Mouse (Mus musculus) MN1 (cell line): ENCODE data around the gene Sapcd1.
"Not testable (repeated sequence)": the region's sequence is repeated elsewhere in the genome, so short reads cannot be mapped to it uniquely, and the experiment has no call there.

Source experiments
- DNase-seq: peaks from one replicate; pipeline ENCODE4 v3.0.0-alpha.2; 2016; ENCODE audit warnings: low spot score

The Sapcd1 gene

DNA sequence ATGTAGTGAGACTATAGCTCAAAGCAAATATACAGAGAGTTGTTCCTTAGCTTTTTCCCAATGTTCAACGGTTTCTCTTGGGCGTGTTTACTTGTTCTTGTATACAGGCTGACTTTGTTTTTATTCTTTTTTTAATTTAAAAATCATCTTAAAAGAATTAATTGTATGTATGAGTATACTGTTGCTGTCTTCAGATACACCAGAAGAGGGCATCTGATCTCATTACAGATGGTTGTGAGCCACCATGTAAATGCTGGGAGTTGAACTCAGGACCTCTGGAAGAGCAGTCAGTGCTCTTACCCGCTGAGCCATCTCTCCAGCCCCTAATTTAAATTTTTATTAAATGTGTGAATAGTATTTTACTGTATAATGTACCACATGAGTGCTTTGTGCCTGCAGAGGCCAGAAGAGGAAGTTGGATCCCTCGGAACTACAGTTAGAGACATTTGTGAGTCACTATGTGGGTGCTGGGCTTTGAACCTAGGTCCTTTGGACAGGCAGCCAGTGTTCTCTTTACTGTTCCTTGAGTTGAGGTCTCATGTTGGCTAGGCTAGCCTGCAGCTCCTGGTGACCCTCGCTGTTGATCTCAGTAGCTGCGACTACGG lies 20.3 kb downstream of the Sapcd1 start:
- no peak for DNase-seq

DNA sequence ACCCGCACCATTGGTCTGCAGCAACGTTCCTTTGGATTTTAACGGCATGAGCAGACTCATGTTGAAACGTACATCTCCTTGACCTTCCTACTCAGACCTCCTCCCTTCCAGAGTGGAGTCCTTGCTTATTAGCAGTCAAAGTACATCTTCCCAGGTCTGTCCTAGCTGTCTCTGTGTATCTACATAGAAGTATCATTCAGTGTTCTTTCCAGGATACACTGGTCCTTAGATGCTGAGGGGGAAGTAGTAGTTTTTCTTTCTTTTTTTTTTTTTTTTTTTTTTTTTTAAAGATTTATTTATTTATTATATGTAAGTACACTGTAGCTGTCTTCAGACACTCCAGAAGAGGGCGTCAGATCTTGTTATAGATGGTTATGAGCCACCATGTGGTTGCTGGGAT lies 21.9 kb downstream of the Sapcd1 start:
- DNase-seq = not testable (repeated sequence)

DNA sequence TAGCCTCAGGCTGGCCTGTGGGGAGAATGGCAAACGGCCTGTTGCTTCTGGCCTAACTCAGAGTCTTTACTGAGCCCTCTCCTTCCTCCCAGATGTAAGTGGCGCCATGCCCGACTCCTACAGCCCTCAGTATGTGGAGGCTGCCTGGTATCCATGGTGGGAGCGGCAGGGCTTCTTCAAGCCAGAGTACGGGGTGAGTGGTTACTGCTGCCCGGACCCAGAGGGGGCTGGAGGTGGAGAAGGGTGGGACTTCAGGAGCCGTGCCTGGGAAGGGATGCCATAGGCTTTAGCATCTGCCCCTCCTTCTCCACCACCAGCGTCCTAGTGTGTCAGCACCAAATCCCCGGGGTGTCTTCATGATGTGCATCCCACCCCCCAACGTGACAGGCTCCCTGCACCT lies 22.7 kb downstream of the Sapcd1 start:
- DNase-seq = no peak

DNA sequence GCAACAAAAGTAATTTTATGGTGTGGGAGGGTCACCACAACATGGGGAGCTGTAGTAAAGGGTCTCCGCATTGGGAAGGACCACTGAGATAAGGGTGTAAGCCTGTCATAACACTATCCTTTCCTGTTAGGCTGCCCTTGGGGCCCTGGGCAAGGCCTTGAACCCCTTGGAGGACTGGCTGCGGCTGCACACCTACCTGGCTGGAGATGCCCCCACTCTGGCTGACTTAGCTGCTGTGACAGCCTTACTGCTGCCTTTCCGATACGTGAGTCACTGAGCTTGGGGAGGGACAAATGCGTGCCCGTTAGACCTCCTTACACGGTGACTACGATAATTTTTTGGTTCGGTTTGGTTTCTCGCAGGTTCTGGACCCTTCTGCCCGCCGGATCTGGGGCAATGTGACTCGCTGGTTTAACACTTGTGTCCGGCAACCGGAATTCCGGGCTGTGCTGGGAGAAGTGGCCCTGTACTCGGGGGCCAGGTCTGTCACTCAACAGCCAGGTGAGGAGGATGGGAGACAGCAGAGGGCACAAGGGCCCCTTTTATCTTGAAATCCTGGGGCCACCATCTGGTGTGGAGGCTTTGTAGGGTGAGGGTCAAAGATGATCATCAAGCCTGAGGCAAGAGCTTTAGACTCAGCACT lies 23.6 kb downstream of the Sapcd1 start:
- no peak for DNase-seq

DNA sequence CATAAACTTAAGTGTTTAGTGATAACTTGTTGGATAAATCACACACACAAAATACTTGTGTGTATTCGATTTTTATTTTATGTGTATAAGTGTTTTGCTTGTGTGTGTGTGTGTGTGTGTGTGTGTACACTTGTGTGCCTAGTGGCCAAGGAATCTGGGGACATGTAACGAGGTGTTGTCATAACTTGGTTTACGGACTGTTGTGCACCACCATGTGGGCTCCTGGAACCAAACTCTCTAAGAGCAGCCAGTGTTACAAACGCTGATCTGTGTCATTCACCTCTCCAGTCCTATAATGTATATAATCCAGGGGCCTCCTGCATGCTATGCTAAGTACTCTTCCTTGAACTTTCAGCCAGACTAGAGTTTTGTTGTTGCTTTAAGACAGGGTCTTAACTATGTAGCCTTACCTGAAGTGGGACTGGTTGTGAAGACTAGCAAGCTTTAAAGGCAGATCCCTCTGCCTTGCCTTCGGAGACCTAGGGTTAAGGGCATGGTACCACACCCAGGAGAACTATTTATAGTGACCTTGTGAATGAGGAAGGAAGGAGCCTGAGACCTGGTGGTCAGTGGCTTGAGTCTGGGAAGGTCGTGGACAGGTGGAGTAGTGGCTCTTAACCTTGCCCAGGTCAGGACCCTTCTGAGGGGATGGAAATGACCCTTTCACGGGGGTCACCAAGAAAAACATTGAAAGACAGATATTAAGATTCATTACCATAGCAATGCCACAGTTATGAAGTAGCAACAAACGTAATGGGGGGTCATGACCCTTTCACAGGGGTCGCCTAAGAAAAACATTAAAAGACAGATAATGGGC lies 24.6 kb downstream of the Sapcd1 start:
- no peak for DNase-seq

DNA sequence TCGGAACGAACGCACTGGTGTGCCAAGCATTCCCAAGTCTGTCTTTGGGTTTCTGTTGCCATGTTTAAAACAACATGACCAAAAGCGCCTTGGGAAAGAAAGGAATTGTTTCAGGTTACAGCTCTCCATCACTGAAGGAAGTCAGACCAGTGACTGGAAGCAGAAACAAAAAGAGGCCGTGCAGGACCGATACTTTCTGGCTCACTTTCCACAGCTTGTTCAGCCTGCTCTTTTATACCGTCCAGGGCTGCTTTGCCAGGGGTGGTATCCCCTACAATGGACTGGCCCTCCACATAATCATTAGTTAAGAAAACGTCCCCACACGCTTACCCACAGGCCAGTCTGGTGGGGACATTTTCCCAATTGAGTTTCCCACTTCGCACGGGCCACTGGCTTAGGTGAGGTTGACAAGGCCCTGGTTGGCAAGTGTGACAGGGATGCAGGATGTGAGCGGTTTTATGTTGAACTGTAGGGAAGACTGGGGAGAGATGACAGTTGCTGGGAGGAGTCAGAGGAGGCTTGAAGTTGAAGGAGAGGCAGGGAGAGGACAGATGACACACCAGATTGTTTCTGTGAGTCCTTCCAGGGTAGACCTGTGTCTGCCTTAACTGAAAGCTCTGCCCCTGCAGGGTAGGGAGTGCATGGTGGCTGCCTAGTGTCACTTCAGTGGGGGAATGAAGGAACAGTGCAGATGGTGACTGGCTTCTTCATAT lies 25.5 kb downstream of the Sapcd1 start:
- peak; percentile 47 for DNase-seq

DNA sequence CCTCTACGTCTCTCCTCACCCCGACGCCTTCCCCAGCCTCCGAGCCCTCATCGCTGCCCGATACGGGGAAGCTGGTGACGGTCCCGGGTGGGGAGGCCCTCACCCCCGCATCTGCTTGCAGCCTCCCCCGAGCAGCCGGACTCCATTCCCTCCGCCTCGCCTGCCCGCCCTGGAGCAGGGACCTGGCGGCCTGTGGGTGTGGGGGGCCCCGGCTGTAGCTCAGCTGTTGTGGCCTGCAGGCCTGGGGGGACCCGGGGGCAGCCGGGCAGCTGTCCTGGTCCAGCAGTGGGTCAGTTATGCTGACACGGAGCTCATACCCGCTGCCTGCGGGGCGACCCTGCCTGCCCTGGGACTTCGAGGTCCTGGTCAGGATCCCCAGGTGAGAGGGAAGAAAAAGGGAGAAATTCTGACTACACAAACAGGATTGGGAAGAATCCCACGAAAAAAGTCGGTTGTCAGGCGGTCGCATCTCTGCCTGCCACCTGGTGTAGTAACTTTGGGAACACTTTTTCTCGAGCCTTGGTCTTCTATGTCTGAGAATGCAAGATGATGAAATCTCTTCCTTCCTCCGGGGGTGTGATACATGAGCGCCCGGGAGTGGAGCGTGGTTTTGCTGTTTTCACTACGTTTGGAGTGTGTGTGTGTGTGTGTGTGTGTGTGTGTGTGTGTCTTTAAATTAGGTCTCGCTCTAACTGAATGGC lies 26.2 kb downstream of the Sapcd1 start:
- DNase-seq = peak; percentile 55

DNA sequence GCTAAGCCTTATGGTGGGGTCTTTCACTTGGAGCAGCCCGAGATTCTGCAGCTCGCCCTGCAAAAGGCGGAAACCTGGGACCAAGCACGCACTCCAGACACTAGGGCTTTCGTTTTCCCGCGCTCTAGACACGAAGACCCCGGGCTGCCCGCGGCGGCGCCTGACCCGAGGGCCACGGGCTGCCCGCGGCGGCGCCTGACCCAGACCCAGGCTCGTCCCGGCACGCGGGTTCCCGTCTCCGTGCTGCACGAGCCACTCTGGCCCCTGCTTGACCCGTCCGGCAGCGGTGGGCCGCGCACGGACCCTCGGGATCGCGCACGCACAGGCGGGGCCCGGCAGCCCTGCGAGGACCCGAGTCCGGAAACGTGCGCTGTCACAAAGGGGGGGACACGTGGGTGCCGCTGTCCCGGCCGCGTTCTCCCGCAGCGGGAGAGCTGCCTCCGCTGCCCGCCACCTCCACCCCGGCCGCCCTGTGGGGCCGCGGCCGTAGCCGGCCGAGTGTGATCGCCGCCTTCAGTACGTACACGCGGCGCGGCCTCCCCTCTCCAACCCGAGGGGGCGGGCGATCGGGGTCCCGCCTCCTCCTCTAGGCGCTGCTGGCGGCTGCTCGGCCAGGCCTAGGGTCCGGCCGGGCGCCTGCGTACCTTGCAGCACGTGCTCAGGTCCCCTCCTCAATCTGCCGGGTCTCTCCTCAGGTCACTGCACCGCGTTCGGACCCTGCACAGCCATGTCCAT lies 26.9 kb downstream of the Sapcd1 start, which contains the start of gene Vars:
Gene Vars (plus strand): TSS at position 271 of the 735 bp plus-strand sequence.
- DNase-seq = peak; percentile 94

DNA sequence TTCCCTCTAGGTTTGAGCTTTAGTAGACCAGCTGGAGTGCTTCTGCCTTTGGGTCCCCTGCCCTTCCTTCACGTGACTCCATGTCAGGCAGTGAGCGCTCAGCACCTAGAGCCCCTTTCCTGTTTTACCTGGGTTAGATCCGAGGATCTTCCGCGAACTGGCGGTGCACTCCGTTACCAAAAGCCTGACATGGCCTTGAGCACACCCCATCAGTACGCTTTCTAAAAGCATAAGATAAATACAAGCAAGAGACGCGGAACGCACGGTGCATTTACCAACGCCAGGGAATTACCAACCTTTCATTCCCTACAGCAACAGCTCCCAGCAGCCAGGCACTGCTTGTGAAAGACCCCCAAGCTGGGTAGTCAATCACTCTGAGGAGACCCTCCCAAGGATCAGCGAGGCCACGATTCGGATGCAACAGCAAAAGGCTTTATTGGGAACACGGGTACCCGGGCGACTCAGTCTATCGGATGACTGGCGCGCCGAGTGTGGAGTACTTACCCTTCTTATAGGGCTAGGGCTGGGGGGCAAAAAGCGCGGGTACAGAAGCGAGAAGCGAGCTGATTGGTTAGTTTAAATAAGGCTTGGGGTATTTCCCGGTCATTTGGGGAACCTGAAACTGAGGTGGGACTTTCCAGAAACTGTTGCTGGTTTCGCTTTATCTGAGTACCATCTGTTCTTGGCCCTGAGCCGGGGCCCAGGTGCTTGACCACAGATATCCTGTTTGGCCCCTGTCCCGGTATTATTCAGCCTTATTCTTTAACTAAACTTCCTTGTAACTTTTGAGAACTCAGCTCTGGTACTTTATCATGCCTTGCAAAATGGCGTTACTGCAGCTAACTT lies 27.7 kb downstream of the Sapcd1 start:
- not testable (repeated sequence) for DNase-seq

DNA sequence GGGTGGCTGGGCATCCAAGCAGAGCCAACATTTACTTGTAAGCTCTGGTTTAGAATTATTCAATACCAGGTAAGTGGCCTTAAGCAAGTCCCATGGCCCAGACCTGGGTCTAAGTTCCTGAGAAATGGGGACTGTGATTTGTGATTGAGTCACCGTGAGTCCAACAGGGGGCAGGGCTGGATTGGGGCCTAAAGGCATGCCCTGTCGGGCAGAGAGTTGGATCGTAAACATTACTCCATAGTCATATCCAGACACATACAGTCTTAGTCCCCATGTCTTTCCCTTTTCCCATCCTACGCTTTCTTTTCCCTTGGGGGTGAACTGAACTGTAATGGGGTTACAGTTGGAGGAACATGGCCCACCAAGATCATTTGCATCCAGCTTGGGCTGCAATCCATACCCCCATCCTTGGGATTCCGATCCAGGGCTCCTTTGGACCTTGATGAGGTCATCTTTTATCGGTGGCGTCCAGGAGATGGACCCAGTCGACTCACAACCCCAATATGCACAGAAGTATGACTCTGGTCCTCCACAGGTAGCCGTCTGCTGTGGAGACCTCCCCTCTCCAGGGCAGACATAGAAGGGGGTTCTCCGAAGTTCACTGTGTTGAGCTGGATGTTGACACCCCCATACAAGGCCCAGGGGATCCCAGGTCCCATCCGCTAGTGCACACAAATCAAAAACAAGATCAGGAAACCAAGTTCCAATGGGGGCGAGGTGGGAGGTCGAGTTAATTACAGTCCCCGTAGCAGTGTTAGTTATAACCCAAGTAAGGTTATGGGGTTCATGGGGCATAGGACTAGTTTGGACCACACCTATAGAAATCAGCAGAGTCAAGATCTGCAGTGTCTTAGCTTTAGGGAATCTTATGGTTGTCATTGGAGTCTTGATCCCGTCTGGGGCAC lies 29.0 kb downstream of the Sapcd1 start:
- no peak for DNase-seq

DNA sequence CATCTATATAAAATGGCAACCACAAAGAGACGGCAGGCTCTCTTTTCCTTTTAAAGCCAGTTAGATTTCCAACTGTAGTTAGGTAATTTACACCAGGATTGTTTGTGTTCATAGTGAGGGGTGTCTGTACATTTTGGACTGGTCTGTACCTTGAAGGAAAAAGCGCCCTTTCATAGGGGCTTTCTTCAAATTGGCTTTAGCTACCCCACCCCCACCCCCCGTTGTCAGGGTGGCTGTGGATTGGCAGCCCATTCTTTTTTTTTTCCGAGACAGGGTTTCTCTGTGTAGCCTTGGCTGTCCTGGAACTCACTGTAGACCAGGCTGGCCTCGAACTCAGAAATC lies 30.7 kb downstream of the Sapcd1 start:
- no peak for DNase-seq

DNA sequence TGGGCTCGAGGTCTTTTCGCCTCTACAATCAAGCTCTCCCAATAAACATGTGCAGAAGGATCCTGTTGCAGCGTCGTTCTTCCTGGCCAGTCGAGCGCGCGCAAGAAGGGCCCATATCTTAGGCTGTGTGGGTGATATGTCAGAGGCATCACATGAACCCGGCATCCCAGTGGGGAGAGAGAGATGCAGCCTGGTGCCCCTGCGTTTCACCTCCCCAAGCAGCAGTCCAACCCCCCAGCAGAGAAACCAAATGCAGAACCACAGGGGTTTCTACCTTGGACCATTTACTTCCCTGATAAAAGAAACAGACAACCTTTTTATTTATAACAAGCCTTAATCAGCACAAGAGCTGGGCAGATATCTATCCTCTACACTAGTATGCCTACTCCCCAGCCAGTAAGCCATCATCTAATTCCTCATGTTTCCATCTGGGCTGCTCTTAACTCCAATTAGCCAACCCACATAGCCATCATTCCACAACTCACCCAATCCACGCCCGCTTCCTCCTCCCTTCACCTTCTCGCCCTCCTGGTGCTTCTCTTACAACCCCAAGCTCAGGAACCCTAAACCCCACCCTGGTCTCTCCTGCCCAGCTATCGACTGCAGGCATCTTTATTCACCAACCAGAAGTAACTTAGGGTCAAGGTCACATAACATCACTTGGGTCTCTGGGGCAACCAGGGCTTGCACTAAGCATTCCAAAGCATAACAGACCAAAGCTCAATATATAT lies 31.2 kb downstream of the Sapcd1 start:
- DNase-seq = no peak

DNA sequence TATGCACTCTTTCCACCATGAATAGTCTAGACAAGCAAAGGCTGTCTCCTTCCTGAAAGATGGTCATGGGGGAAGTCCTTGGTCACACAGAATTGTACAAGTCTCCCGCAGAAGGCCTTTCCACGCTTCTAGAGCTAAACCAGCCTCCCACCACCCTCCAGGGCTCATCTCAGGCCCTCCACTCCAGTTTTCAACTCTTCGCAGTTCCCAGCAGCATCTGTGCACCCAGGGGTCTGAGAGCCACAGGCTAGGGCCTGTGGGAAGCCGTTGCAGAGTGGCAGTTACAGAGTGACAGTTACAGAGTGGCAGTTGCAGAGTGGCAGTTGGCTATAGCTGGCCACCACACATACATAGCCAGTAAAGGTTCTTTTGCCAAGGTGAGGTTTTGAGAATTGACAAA lies 31.9 kb downstream of the Sapcd1 start:
- not testable (repeated sequence) for DNase-seq

DNA sequence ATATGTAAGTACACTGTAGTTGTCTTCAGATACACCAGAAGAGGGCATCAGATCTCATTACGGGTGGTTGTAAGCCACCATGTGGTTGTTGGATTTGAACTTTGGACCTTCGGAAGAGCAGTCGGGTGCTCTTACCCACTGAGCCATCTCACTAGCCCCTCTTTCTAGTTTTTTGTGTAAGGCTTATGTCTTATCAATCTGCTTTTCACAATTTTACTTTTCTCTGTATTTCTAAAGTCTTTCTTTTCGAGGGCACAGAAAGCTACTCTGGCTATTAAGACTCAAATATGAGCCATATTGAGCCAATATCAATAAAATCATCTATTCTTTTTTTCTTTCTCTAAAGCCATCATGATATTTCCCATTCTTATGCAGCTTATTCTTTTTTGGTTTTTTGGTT lies 32.6 kb downstream of the Sapcd1 start:
- DNase-seq = not testable (repeated sequence)

DNA sequence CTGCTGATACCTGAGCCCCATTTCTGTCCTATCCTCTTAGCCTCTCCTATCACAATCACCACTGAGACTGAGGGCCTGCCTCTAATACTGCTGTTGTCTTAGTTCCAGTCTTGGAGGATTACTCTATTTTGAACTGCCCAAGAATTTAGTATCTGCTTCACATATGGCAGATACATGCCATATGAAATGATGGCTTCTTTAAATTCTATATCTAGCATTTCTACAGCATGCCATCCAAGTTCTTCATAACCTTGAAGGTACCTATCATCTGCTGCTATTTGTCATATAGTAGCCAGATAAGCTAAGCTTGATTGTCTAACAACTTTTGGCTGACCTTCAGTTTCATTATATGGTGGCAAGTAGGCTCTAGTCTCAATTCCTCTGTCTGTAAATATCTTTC lies 33.1 kb downstream of the Sapcd1 start:
- no peak for DNase-seq

DNA sequence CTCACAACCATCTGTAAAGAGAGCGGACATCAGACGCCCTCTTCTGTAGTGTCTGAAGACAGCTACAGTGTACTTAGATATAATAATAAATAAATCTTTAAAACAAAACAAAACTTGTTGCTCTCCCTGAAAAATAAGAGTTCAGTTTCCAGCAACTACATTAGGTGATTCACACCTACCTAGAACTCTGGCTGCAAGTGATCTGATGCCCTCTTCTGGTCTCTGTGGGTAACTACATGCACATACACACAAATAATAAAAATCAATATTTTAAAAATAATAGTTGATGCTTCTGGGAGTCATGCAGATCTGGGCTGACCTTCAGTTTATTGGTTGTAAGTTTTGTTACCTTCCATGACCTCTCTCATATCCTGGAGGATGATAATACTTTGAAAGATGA lies 43.6 kb downstream of the Sapcd1 start:
- DNase-seq = peak; percentile 55

DNA sequence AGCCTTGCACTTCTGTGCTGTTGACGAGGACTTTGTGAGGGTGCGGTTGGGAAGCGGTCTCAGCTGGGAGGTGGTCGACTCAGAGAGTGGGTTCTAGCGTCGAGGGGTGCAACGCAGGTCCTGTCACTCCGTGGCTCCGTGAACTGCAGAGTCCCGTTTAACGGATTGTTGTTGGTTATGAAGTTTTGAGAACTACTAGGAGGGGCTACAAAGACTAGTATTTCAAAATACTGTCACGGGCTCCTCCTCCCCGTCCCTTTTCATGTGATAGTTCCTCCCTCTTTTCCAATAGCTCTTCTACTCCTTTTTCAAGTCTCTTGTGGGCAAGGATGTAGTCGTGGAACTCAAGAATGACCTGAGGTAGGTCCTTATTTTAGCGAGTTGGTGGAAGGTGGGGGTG lies 45.5 kb downstream of the Sapcd1 start:
- DNase-seq = no peak

DNA sequence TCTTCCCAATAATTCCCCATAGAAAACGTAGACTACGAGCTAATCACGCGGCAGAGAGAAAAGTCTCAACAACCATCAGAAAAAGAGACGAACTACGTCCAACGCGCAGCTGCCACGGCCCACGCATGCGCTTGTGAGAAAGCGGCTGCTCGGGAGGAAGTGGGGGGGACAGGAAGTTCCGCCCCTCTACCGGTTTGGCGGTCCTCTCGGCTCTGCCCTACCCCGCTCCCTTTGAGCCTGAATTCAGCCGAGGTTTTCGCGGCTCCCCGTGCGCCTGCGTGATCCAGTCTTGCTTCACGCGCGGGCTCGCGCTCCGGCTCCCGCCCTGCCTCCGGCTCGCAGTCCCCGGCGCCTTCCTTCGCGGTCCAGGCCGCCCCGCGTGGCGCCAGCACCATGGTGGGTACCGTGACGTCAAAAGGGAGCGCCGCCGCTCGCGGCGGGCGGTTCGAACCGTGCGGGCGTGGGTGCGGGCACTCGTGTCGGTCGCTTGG lies 46.1 kb downstream of the Sapcd1 start, which contains the start of gene Lsm2:
Gene Lsm2 (plus strand): TSS at position 173 of the 491 bp plus-strand sequence.
- peak; percentile 95 for DNase-seq
